Mouse (Mus musculus) heart, embryonic 14.5 days (tissue): ENCODE measurements around the gene Cacna1a. TPM values are rescaled to one million over a fixed set of nuclear protein-coding genes. Genes with fewer than 3 reads are reported as not detected.
"Not testable (repeated sequence)": the region's sequence is repeated elsewhere in the genome, so short reads cannot be mapped to it uniquely, and the experiment has no call there.

Experiments used
- ATAC-seq: fragments of 200-750 bp; cut with Nextera tagmentation; 2 replicates; pipeline ENCODE4 v1.8.0; 2017; ENCODE audit warnings: low read depth, moderate TSS enrichment; ENCODE audit not compliant: insufficient number of reproducible peaks, insufficient read depth, low FRiP score
- H3K27ac ChIP-seq, 2 experiments: fragments of 200-500 bp in 1 of 2; fragments of 300-500 bp in 1 of 2; sonication (generic) in 1 of 2; replicated peaks in 1 of 2; 2 replicates each; pipeline ENCODE4 v1.5.1; 2012 to 2014; ENCODE audit warnings: low read depth in 2 of 2, low read length in 2 of 2, control low read depth in 1 of 2, mild to moderate bottlenecking in 1 of 2, mixed read lengths in 1 of 2; ENCODE audit not compliant: control insufficient read depth in 1 of 2, insufficient read depth in 1 of 2
- H3K27me3 ChIP-seq: fragments of 300-500 bp; sonication (generic); 2 replicates; pipeline ENCODE4 v1.6.1; 2014; ENCODE audit warnings: mild to moderate bottlenecking, low read length, control low read depth; ENCODE audit not compliant: control insufficient read depth, insufficient read depth
- H3K36me3 ChIP-seq: fragments of 300-500 bp; sonication (generic); 2 replicates; pipeline ENCODE4 v1.6.1; 2014; ENCODE audit warnings: mild to moderate bottlenecking, control low read depth, low read length, mixed read lengths; ENCODE audit not compliant: control insufficient read depth, insufficient read depth
- H3K4me1 ChIP-seq, 2 experiments: fragments of 200-500 bp in 1 of 2; fragments of 300-500 bp in 1 of 2; sonication (generic) in 1 of 2; 2 replicates each; pipeline ENCODE4 v1.6.1; 2012 to 2014; ENCODE audit warnings: low read length in 2 of 2, control low read depth in 1 of 2, mixed read lengths in 1 of 2; ENCODE audit not compliant: control insufficient read depth in 2 of 2, insufficient read depth in 2 of 2
- H3K4me2 ChIP-seq: fragments of 300-500 bp; sonication (generic); 2 replicates; pipeline ENCODE4 v1.6.1; 2014; ENCODE audit warnings: mild to moderate bottlenecking, low read length
- H3K4me3 ChIP-seq, 2 experiments: fragments of 200-500 bp in 1 of 2; fragments of 300-500 bp in 1 of 2; sonication (generic) in 1 of 2; 2 replicates each; pipeline ENCODE4 v1.5.1; 2012 to 2014; ENCODE audit warnings: low read length in 2 of 2, mild to moderate bottlenecking in 2 of 2, control low read depth in 1 of 2, low read depth in 1 of 2, moderate library complexity in 1 of 2; ENCODE audit not compliant: control insufficient read depth in 1 of 2, insufficient read depth in 1 of 2
- H3K9ac ChIP-seq: fragments of 300-500 bp; sonication (generic); 2 replicates; pipeline ENCODE4 v1.6.1; 2014; ENCODE audit warnings: mild to moderate bottlenecking, low read length
- H3K9me3 ChIP-seq: fragments of 300-500 bp; sonication (generic); 2 replicates; pipeline ENCODE4 v1.6.1; 2016; ENCODE audit warnings: low read length, control low read depth; ENCODE audit not compliant: control insufficient read depth
- WGBS: fragments of 180-500 bp; shearing (Covaris S2); extraction: QIAGEN DNeasy Blood & Tissue Kit; methylation state at CpG from one replicate; pipeline ENCODE4 v1.1.7; 2014; 5-methylcytosine and 5-hydroxymethylcytosine counted together
- polyA plus RNA-seq: library from polyadenylated mRNA; unstranded; fragments of >200 nt; fragmentation: Nextera tagmentation; extraction: Ambion mirVana; gene quantifications from 2 replicates; pipeline ENCODE4 v1.2.1, GENCODE M21; 2014

Gene Cacna1a
- polyA plus RNA-seq, 1 experiment from 2014 or later = 8.4 TPM

DNA sequence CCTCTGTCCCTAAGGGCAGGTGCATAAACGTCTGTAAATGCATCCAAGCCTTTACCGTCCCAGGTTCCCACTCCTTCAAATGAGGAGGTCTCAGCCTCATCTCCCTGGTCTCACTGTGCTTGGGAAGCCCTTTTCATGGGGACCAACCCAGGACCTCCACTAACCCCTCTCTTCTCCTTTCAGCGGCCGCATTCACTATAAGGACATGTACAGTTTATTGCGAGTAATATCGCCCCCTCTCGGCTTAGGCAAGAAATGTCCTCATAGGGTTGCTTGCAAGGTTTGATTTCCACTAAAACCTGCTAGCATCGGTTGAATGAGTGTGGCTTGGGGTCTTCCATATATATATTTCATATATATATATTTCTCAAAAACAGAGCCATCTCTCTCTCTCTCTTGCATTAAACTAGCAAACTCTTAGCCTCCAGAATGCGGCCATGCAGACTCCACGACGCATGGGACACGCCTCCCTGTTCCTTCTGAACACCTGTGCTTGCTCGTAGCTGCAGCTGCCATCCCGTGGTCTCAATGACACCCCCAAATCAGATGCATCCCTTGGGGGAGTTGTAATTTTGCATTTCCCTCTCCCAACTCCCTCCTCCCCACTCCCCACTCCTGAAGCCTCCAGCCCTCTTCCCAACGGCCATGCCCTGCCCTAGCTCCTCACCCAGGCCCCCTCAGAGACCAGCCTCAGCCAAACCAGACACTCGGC lies 226.4 kb downstream of the Cacna1a start:
- ATAC-seq = no peak
- H3K4me3 ChIP-seq = no peak overlapping the region
- 43% methylated on average over 16 of the region's 16 CpGs for WGBS
- H3K9me3 ChIP-seq = no peaks in the 10 kb centered on the region
- H3K36me3 ChIP-seq = no peaks in the 10 kb centered on the region
- no peak overlapping the region for H3K9ac ChIP-seq
- peaks cover 18% of the 10 kb centered on the region; the same call in 1 of the 2 replicates for H3K27me3 ChIP-seq
- H3K4me1 ChIP-seq = no peaks in the 10 kb centered on the region; a peak in 2 of 4 replicates
- H3K4me2 ChIP-seq = no peak overlapping the region
- H3K27ac ChIP-seq = no peak overlapping the region

DNA sequence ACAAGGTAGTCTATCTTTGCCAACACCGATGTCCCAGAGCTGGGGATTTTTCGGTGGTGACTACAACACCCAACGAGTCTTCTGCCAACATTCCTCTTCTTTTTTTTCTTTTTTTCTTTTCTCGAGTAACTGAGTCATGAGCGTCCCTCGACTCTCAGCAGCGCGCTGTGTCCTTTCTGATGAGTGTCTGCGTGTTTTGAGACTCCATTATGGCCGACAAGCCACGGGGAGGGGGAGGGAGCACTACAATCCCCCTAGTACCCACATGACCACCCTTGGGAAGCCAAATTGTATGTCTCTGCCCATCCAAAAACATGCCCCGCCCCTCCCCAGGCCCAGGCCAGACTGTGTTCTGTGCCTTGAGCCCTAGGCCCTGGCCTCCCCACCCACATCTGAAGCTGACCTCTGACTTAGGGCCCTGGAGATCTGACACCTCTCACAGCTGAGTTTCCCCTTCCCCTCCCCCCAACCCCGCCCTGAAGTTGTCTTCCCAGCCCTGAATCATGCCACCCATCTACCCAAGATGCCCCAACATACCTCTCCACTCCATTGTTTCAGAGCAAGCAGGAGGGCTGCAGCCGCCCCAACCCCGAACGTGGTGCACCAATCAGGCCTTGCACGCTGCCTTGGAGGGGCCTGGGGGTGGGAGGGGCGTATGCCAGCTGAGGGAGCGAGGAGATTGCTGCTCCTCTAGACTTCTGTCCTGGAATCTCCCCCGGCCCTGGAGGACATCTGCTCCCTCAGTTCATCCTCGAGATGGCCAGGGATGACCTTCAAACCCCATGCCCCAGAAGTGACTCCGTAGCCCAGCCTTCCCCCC lies 227.6 kb downstream of the Cacna1a start:
- H3K27ac ChIP-seq = no peak overlapping the region
- H3K9ac ChIP-seq = no peak overlapping the region
- H3K27me3 ChIP-seq = peaks cover 18% of the 10 kb centered on the region; the same call in 1 of the 2 replicates
- no peaks in the 10 kb centered on the region; a peak in 2 of 4 replicates for H3K4me1 ChIP-seq
- no peak for ATAC-seq
- no peaks in the 10 kb centered on the region for H3K9me3 ChIP-seq
- 40% methylated on average over 22 of the region's 22 CpGs for WGBS
- no peak overlapping the region for H3K4me3 ChIP-seq
- H3K36me3 ChIP-seq = no peaks in the 10 kb centered on the region
- no peak overlapping the region for H3K4me2 ChIP-seq

DNA sequence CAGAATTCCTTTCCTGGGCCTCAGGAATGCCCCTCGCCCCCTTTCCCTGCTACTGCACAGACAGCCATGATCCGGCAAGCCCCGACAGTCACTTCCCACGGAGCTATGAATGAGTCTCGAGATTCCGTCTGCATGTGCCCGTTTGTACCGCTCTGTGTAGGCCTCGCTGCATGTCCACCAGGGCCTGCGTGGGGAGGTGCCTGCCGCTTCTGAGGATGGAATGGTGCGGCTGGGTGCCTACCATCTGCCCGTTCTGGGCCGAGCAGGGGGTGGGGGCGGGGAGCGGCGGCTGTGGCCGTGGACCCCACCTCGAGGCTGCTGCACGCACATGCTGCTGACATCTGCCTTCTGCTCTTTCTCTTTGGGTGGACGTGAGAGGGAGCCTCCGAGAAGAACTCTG lies 228.8 kb downstream of the Cacna1a start:
- H3K4me3 ChIP-seq = no peak overlapping the region
- no peaks in the 10 kb centered on the region for H3K9me3 ChIP-seq
- H3K4me1 ChIP-seq = no peaks in the 10 kb centered on the region; a peak in 2 of 4 replicates
- no peak overlapping the region for H3K27ac ChIP-seq
- no peak for ATAC-seq
- H3K27me3 ChIP-seq = peaks cover 18% of the 10 kb centered on the region; the same call in 1 of the 2 replicates
- WGBS = 35% methylated on average over 22 of the region's 22 CpGs
- no peak overlapping the region for H3K9ac ChIP-seq
- no peaks in the 10 kb centered on the region for H3K36me3 ChIP-seq
- no peak overlapping the region for H3K4me2 ChIP-seq

DNA sequence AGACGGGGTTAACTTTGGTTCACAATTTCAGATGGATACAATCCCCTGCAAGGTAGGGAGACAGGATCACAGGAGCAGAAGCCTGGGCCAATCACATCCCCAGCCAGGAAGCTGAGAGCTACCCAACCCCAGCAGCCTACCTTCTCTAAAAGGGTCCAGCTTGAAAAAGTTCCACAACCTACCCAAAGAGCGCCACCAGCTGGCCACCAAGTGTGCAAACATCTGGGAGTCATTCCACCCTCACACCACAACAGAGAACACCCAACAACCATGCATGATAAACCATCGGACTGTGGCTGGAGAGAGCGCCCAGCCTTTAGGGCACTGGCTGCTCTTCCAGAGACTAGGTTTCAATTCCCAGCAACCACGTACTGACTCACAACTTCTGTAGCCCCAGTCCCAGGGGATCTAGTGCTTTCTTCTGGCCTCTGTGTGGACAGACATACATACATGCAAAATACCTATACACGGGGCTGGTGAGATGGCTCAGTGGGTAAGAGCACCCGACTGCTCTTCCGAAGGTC lies 232.9 kb downstream of the Cacna1a start:
- H3K9ac ChIP-seq = no peak overlapping the region
- no peaks in the 10 kb centered on the region for H3K36me3 ChIP-seq
- no peak for ATAC-seq
- WGBS = 70% methylated on average over 8 of the region's 8 CpGs
- no peak overlapping the region for H3K4me2 ChIP-seq
- H3K27ac ChIP-seq = no peak overlapping the region
- H3K4me1 ChIP-seq = peaks cover 0 to 2% of the 10 kb centered on the region in 2 experiments; a peak in 2 of 4 replicates
- H3K9me3 ChIP-seq = no peaks in the 10 kb centered on the region
- H3K4me3 ChIP-seq = no peak overlapping the region
- H3K27me3 ChIP-seq = peaks cover 6% of the 10 kb centered on the region; the same call in 1 of the 2 replicates

DNA sequence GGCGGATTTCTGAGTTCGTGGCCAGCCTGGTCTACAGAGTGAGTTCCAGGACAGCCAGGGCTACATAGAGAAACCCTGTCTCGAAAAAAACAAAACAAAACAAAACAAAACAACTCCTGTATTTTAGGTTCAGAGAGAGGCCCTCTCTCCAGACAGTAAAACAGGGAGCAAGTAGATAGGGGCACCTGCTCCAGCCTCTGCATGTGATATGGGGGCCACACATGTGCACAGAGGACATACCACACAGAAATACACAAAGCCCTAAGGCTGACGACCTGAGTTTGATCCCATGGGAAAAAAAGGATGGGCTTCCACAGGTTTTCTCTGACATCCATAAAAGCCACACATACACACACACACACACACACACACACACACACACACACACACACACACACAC lies 235.2 kb downstream of the Cacna1a start:
- H3K27ac ChIP-seq, ATAC-seq, H3K9me3 ChIP-seq, H3K4me3 ChIP-seq, H3K9ac ChIP-seq, H3K4me2 ChIP-seq, H3K4me1 ChIP-seq, H3K36me3 ChIP-seq, H3K27me3 ChIP-seq: not testable (repeated sequence)
- WGBS = 76% methylated on average over 4 of the region's 4 CpGs

DNA sequence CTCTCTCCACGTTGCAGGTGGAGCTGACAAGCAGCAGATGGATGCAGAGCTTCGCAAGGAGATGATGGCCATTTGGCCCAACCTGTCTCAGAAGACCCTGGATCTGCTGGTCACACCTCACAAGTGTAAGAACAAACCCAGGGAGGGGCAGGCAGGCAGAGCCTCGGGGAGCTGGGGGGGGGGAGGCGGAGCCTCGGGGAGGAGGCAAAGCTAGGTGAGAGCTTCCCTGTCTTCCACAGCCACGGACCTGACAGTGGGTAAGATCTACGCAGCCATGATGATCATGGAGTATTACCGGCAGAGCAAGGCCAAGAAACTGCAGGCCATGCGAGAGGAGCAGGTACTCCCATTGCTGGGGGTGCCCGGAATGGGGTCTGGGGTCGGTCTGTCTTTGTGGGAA lies 241.3 kb downstream of the Cacna1a start:
- Histone ChIP-seq H3K4me3 (no peak overlapping the region), H3K27ac (no peak overlapping the region), H3K9ac (no peak overlapping the region), H3K9me3 (no peaks in the 10 kb centered on the region), H3K4me2 (no peak overlapping the region), H3K27me3 (no peaks in the 10 kb centered on the region), H3K4me1 (peaks cover 2% of the 10 kb centered on the region in 2 experiments; a peak in 3 of 4 replicates), H3K36me3 (no peaks in the 10 kb centered on the region)
- ATAC-seq = no peak
- 72% methylated on average over 11 of the region's 11 CpGs for WGBS

DNA sequence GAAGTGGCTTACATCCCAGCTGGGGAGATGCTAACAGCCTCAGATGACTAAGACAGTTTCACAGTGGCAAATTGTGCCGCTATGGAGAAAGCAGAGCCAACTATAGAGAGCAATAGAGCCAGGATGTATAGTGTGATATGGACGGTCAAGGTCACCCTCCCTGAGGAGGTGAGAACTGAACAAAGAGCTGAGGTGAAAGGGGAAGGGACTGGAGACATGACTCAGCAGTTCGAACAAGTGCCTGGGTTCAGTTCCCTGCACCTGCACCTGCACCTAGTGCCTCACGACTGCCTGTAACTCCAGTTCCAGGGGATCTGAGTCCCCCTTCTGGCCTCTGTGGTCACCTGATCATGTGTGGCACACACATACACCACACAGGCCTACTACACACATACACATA lies 241.9 kb downstream of the Cacna1a start:
- no peaks in the 10 kb centered on the region for H3K27me3 ChIP-seq
- no peak overlapping the region for H3K9ac ChIP-seq
- H3K4me2 ChIP-seq = no peak overlapping the region
- H3K4me3 ChIP-seq = no peak overlapping the region
- no peak for ATAC-seq
- H3K4me1 ChIP-seq = peaks cover 7 to 8% of the 10 kb centered on the region in 2 experiments
- H3K27ac ChIP-seq = no peak overlapping the region
- H3K9me3 ChIP-seq = no peaks in the 10 kb centered on the region
- WGBS = 69% methylated on average over 4 of the region's 4 CpGs
- no peaks in the 10 kb centered on the region for H3K36me3 ChIP-seq
